Mouse (Mus musculus): ENCODE results near the gene Cblc. TPM values are rescaled to one million over a fixed set of nuclear protein-coding genes. Genes with fewer than 3 reads are reported as not detected.

The Cblc gene
- polyA plus RNA-seq, 1 experiment from 2014 or later = 0.28 TPM

- no peaks in the 10 kb centered on the region for H3K9me3 ChIP-seq (ENCODE audit: control insufficient read depth, low read length)
- H3K27me3 ChIP-seq (ENCODE audit: control insufficient read depth, insufficient read depth, low read length) = no peaks in the 10 kb centered on the region
- H3K27ac ChIP-seq (ENCODE audit: low read depth, low read length) = no peak overlapping the region
- no peaks in the 10 kb centered on the region for H3K4me1 ChIP-seq (replicated peaks; ENCODE audit: control insufficient read depth, insufficient read depth, low read length)
- H3K36me3 ChIP-seq (ENCODE audit: control insufficient read depth, insufficient read depth, low read length) = no peaks in the 10 kb centered on the region
- WGBS = 75% methylated on average over 4 of the region's 4 CpGs
- no peak overlapping the region for H3K4me3 ChIP-seq (ENCODE audit: low read depth, low read length)
- no peak overlapping the region for H3K9ac ChIP-seq (ENCODE audit: low read length)
- DNase-seq (ENCODE audit: low spot score) (no peak), ATAC-seq (replicated peaks; ENCODE audit: low FRiP score) (no peak)
- no peak overlapping the region for H3K4me2 ChIP-seq (ENCODE audit: low read depth, low read length, severe bottlenecking)
These were observed 16.7 kb downstream of the Cblc start for GRCm38 (mm10) chr7:19779903-19780302.

GRCm38 (mm10) chr7:19778645-19779044, 18.0 kb downstream of the Cblc start:
- no peaks in the 10 kb centered on the region for H3K4me1 ChIP-seq (replicated peaks; ENCODE audit: control insufficient read depth, insufficient read depth, low read length)
- no peak overlapping the region for H3K4me3 ChIP-seq (ENCODE audit: low read depth, low read length)
- no peaks in the 10 kb centered on the region for H3K36me3 ChIP-seq (ENCODE audit: control insufficient read depth, insufficient read depth, low read length)
- ATAC-seq (replicated peaks; ENCODE audit: low FRiP score) = no peak
- no peak overlapping the region for H3K27ac ChIP-seq (ENCODE audit: low read depth, low read length)
- WGBS = 86% methylated on average over 8 of the region's 8 CpGs
- DNase-seq (ENCODE audit: low spot score) = no peak
- H3K27me3 ChIP-seq (ENCODE audit: control insufficient read depth, insufficient read depth, low read length) = no peaks in the 10 kb centered on the region
- H3K9me3 ChIP-seq (ENCODE audit: control insufficient read depth, low read length) = no peaks in the 10 kb centered on the region
- H3K4me2 ChIP-seq (ENCODE audit: low read depth, low read length, severe bottlenecking) = no peak overlapping the region
- no peak overlapping the region for H3K9ac ChIP-seq (ENCODE audit: low read length)

DNA sequence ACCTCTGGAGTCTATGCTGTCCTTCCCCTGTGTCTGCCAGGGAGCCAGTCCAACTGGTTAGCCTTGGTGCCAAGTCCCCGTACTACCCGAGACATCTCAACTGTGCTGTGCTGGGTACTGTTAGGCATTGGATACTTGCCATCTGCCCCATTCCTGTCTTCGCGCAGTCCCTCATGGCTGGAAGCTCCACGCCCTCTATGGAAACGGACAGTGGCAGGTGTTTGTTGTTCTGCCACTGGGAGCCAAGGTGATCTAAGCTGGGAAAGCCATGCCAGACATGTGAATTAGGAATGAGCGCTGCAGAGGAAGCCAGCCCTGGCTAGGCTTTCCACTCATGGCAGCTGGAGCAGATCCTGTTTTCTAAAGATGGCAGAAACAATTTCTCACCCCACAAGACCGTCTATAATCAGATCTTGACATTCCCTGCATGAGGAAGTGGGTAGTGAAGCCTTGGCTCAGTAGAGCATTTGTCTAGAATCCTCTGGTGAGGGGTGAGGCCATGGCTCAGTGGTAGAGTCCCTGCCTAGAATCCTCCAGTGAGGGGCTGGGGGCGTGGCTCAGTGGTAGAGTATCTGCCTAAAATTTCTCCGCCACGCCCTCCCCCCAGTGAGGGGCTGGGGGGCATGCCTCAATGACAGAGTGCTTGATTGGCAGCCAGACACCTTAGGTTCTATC, 19.4 kb downstream of the Cblc start:
- Histone ChIP-seq H3K36me3 (ENCODE audit: control insufficient read depth, insufficient read depth, low read length) (no peaks in the 10 kb centered on the region), H3K9ac (ENCODE audit: low read length) (no peak overlapping the region), H3K27ac (ENCODE audit: low read depth, low read length) (no peak overlapping the region), H3K9me3 (ENCODE audit: control insufficient read depth, low read length) (no peaks in the 10 kb centered on the region), H3K27me3 (ENCODE audit: control insufficient read depth, insufficient read depth, low read length) (no peaks in the 10 kb centered on the region), H3K4me1 (replicated peaks; ENCODE audit: control insufficient read depth, insufficient read depth, low read length) (no peaks in the 10 kb centered on the region), H3K4me3 (ENCODE audit: low read depth, low read length) (no peak overlapping the region), H3K4me2 (ENCODE audit: low read depth, low read length, severe bottlenecking) (no peak overlapping the region)
- ATAC-seq (replicated peaks; ENCODE audit: low FRiP score) = no peak
- no peak for DNase-seq (ENCODE audit: low spot score)
- 90% methylated on average over 11 of the region's 11 CpGs for WGBS

GRCm38 (mm10) chr7:19771682-19772081, 24.9 kb downstream of the Cblc start:
- no peaks in the 10 kb centered on the region for H3K36me3 ChIP-seq (ENCODE audit: control insufficient read depth, insufficient read depth, low read length)
- WGBS = 58% methylated on average over 4 of the region's 4 CpGs
- no peak overlapping the region for H3K27ac ChIP-seq (ENCODE audit: low read depth, low read length)
- peaks cover 19% of the 10 kb centered on the region for H3K27me3 ChIP-seq (ENCODE audit: control insufficient read depth, insufficient read depth, low read length)
- H3K9ac ChIP-seq (ENCODE audit: low read length) = no peak overlapping the region
- DNase-seq (ENCODE audit: low spot score) = no peak
- ATAC-seq (replicated peaks; ENCODE audit: low FRiP score) = no peak
- no peak overlapping the region for H3K4me2 ChIP-seq (ENCODE audit: low read depth, low read length, severe bottlenecking)
- H3K4me1 ChIP-seq (replicated peaks; ENCODE audit: control insufficient read depth, insufficient read depth, low read length) = peaks cover 12% of the 10 kb centered on the region; the same call in 1 of the 2 replicates
- no peaks in the 10 kb centered on the region for H3K9me3 ChIP-seq (ENCODE audit: control insufficient read depth, low read length)
- H3K4me3 ChIP-seq (ENCODE audit: low read depth, low read length) = no peak overlapping the region

GRCm38 (mm10) chr7:19770984-19771391, 25.6 kb downstream of the Cblc start, which contains the start of gene Bcam:
Gene Bcam, minus strand, starts transcription at chr7:19771016.
- 1% methylated on average over 9 of the region's 9 CpGs for WGBS
- Histone ChIP-seq H3K27ac (ENCODE audit: low read depth, low read length) (no peak within 1 kb of the TSS), H3K27me3 (ENCODE audit: control insufficient read depth, insufficient read depth, low read length) (peaks cover 19% of the 10 kb centered on the region), H3K4me2 (ENCODE audit: low read depth, low read length, severe bottlenecking) (peak within 1 kb of the TSS; percentile 76), H3K9me3 (ENCODE audit: control insufficient read depth, low read length) (no peaks in the 10 kb centered on the region), H3K36me3 (ENCODE audit: control insufficient read depth, insufficient read depth, low read length) (no peaks in the 10 kb centered on the region), H3K9ac (ENCODE audit: low read length) (peak within 1 kb of the TSS; percentile 47), H3K4me3 (ENCODE audit: low read depth, low read length) (peak within 1 kb of the TSS; percentile 34), H3K4me1 (replicated peaks; ENCODE audit: control insufficient read depth, insufficient read depth, low read length) (peaks cover 12% of the 10 kb centered on the region; the same call in 1 of the 2 replicates)
- no peak for DNase-seq (ENCODE audit: low spot score)
- ATAC-seq (replicated peaks; ENCODE audit: low FRiP score) = peak; percentile 28

DNA sequence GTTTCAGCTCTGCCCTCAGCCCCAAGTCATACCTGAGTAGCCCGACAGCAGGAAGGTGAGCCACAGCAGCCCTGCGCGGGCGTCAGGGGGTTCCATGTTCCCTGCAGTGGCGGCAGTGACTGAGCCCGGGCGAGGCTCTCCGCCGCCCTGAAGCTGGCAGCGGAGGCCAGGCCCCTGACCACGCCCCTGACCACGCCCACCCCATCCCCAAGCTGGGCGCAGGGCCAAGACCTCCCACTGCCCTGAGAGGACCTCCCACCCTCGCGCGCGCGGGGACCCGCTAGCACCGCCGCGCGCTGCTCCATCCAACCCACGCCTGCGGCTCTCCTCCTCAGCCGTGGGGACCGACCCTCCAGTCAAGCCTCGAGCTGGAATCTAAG, 26.2 kb downstream of the Cblc start:
- no peak overlapping the region for H3K27ac ChIP-seq (ENCODE audit: low read depth, low read length)
- DNase-seq (ENCODE audit: low spot score) = peak; percentile 95
- H3K9me3 ChIP-seq (ENCODE audit: control insufficient read depth, low read length) = no peaks in the 10 kb centered on the region

GRCm38 (mm10) chr7:19769434-19770374, 26.9 kb downstream of the Cblc start:
- peak; percentile 60 for ATAC-seq (replicated peaks; ENCODE audit: low FRiP score)
- no peak for DNase-seq (ENCODE audit: low spot score)

More for the DNA sequence above, 26.2 kb downstream of the Cblc start:
- H3K4me1 ChIP-seq (replicated peaks; ENCODE audit: control insufficient read depth, insufficient read depth, low read length) = peaks cover 12% of the 10 kb centered on the region; the same call in 1 of the 2 replicates
- H3K9ac ChIP-seq (ENCODE audit: low read length) = peak overlapping the region; percentile 47
- ATAC-seq (replicated peaks; ENCODE audit: low FRiP score) = peak; percentile 86
- no peaks in the 10 kb centered on the region for H3K36me3 ChIP-seq (ENCODE audit: control insufficient read depth, insufficient read depth, low read length)
- peak overlapping the region; percentile 34 for H3K4me3 ChIP-seq (ENCODE audit: low read depth, low read length)
- WGBS = under 1% methylated on average over 28 of the region's 28 CpGs
- peak overlapping the region; percentile 76 for H3K4me2 ChIP-seq (ENCODE audit: low read depth, low read length, severe bottlenecking)
- peaks cover 19% of the 10 kb centered on the region for H3K27me3 ChIP-seq (ENCODE audit: control insufficient read depth, insufficient read depth, low read length)

DNA sequence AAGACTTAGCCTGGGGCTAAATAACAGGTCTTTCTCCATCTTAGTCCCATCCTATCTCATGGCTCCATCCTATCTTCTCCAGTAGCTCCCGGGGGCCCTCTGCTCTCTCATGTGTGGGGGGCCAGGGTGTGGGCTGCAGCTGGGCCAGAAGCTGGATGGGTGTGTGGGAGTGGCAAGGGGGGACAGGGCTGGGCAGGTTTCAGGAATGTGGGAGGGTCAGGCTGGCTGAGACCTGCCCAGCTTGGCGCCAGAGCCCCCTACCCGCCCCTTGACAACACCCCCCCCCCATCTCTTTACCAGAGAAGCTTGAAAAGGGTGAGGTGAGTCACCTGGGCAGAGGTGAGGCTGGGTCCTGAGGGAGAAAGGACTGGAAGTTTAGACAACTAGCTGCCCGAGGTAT, 27.6 kb downstream of the Cblc start:
- no peak for ATAC-seq (replicated peaks; ENCODE audit: low FRiP score)
- Histone ChIP-seq H3K4me2 (ENCODE audit: low read depth, low read length, severe bottlenecking) (peak overlapping the region; percentile 76; the same call in 1 of the 2 replicates), H3K9ac (ENCODE audit: low read length) (no peak overlapping the region), H3K27ac (ENCODE audit: low read depth, low read length) (no peak overlapping the region), H3K4me3 (ENCODE audit: low read depth, low read length) (no peak overlapping the region), H3K36me3 (ENCODE audit: control insufficient read depth, insufficient read depth, low read length) (no peaks in the 10 kb centered on the region), H3K4me1 (replicated peaks; ENCODE audit: control insufficient read depth, insufficient read depth, low read length) (peaks cover 12% of the 10 kb centered on the region; the same call in 1 of the 2 replicates), H3K9me3 (ENCODE audit: control insufficient read depth, low read length) (no peaks in the 10 kb centered on the region), H3K27me3 (ENCODE audit: control insufficient read depth, insufficient read depth, low read length) (peaks cover 19% of the 10 kb centered on the region)
- 23% methylated on average over 4 of the region's 4 CpGs for WGBS
- no peak for DNase-seq (ENCODE audit: low spot score)

More at GRCm38 (mm10) chr7:19769434-19770374, 26.9 kb downstream of the Cblc start:
- no peaks in the 10 kb centered on the region for H3K36me3 ChIP-seq (ENCODE audit: control insufficient read depth, insufficient read depth, low read length)
- peaks cover 19% of the 10 kb centered on the region for H3K27me3 ChIP-seq (ENCODE audit: control insufficient read depth, insufficient read depth, low read length)
- no peaks in the 10 kb centered on the region for H3K9me3 ChIP-seq (ENCODE audit: control insufficient read depth, low read length)
- H3K9ac ChIP-seq (ENCODE audit: low read length) = peak overlapping the region; percentile 47
- H3K4me2 ChIP-seq (ENCODE audit: low read depth, low read length, severe bottlenecking) = peak overlapping the region; percentile 76
- 8% methylated on average over 16 of the region's 16 CpGs for WGBS
- H3K4me1 ChIP-seq (replicated peaks; ENCODE audit: control insufficient read depth, insufficient read depth, low read length) = peaks cover 12% of the 10 kb centered on the region; the same call in 1 of the 2 replicates
- peak overlapping the region; percentile 34 for H3K4me3 ChIP-seq (ENCODE audit: low read depth, low read length)
- no peak overlapping the region for H3K27ac ChIP-seq (ENCODE audit: low read depth, low read length)

Data from forebrain, embryonic 11.5 days (tissue).